Mouse (Mus musculus): ENCODE data around the gene Chrm1. TPM values are rescaled to one million over a fixed set of nuclear protein-coding genes. Genes with fewer than 3 reads are reported as not detected.

The Chrm1 gene
- polyA plus RNA-seq, 1 experiment from 2014 or later = 0.06 TPM

- Histone ChIP-seq H3K27me3 (ENCODE audit: control insufficient read depth, insufficient read depth, low read length) (no peaks in the 10 kb centered on the region), H3K9me3 (replicated peaks; ENCODE audit: control insufficient read depth, low read length) (no peaks in the 10 kb centered on the region), H3K4me2 (ENCODE audit: low read depth, low read length) (no peak overlapping the region), H3K4me1 (ENCODE audit: control insufficient read depth, insufficient read depth, low read length) (no peaks in the 10 kb centered on the region), H3K27ac (replicated peaks; ENCODE audit: low read depth, low read length) (no peak overlapping the region), H3K4me3 (ENCODE audit: low read depth, low read length) (no peak overlapping the region), H3K9ac (replicated peaks; ENCODE audit: low read length) (no peak overlapping the region), H3K36me3 (replicated peaks; ENCODE audit: control insufficient read depth, insufficient read depth, low read depth, low read length) (no peaks in the 10 kb centered on the region)
- 69% methylated on average over 9 of the region's 9 CpGs for WGBS
- ATAC-seq (replicated peaks; ENCODE audit: insufficient number of reproducible peaks, low FRiP score, low TSS enrichment, low read depth) (no peak), DNase-seq (ENCODE audit: low spot score) (no peak)
Observed at GRCm38 (mm10) chr19:8691871-8692539, 28.4 kb downstream of the Chrm1 start.

- H3K36me3 ChIP-seq (replicated peaks; ENCODE audit: control insufficient read depth, insufficient read depth, low read depth, low read length) = no peaks in the 10 kb centered on the region
- no peak overlapping the region for H3K9ac ChIP-seq (replicated peaks; ENCODE audit: low read length)
- H3K27me3 ChIP-seq (ENCODE audit: control insufficient read depth, insufficient read depth, low read length) = no peaks in the 10 kb centered on the region
- H3K9me3 ChIP-seq (replicated peaks; ENCODE audit: control insufficient read depth, low read length) = no peaks in the 10 kb centered on the region
- no peak overlapping the region for H3K27ac ChIP-seq (replicated peaks; ENCODE audit: low read depth, low read length)
- no peak overlapping the region for H3K4me2 ChIP-seq (ENCODE audit: low read depth, low read length)
- DNase-seq (ENCODE audit: low spot score) (no peak), ATAC-seq (replicated peaks; ENCODE audit: insufficient number of reproducible peaks, low FRiP score, low TSS enrichment, low read depth) (no peak)
- no peaks in the 10 kb centered on the region for H3K4me1 ChIP-seq (ENCODE audit: control insufficient read depth, insufficient read depth, low read length)
- WGBS = 68% methylated on average over 5 of the region's 5 CpGs
- H3K4me3 ChIP-seq (ENCODE audit: low read depth, low read length) = no peak overlapping the region
Observed at GRCm38 (mm10) chr19:8692740-8693139, 29.2 kb downstream of the Chrm1 start.

GRCm38 (mm10) chr19:8695330-8695729 lies 31.7 kb downstream of the Chrm1 start:
- Histone ChIP-seq H3K27ac (replicated peaks; ENCODE audit: low read depth, low read length) (no peak overlapping the region), H3K9me3 (replicated peaks; ENCODE audit: control insufficient read depth, low read length) (no peaks in the 10 kb centered on the region), H3K4me1 (ENCODE audit: control insufficient read depth, insufficient read depth, low read length) (no peaks in the 10 kb centered on the region), H3K4me3 (ENCODE audit: low read depth, low read length) (no peak overlapping the region), H3K4me2 (ENCODE audit: low read depth, low read length) (no peak overlapping the region), H3K9ac (replicated peaks; ENCODE audit: low read length) (no peak overlapping the region), H3K36me3 (replicated peaks; ENCODE audit: control insufficient read depth, insufficient read depth, low read depth, low read length) (no peaks in the 10 kb centered on the region), H3K27me3 (ENCODE audit: control insufficient read depth, insufficient read depth, low read length) (no peaks in the 10 kb centered on the region)
- DNase-seq (ENCODE audit: low spot score) (peak; percentile 29), ATAC-seq (replicated peaks; ENCODE audit: insufficient number of reproducible peaks, low FRiP score, low TSS enrichment, low read depth) (peak; percentile 60)
- 57% methylated on average over 6 of the region's 6 CpGs for WGBS

GRCm38 (mm10) chr19:8699652-8700051 lies 36.1 kb downstream of the Chrm1 start:
- ATAC-seq (replicated peaks; ENCODE audit: insufficient number of reproducible peaks, low FRiP score, low TSS enrichment, low read depth) = no peak
- DNase-seq (ENCODE audit: low spot score) = no peak
- Histone ChIP-seq H3K9ac (replicated peaks; ENCODE audit: low read length) (no peak overlapping the region), H3K27me3 (ENCODE audit: control insufficient read depth, insufficient read depth, low read length) (no peaks in the 10 kb centered on the region), H3K9me3 (replicated peaks; ENCODE audit: control insufficient read depth, low read length) (no peaks in the 10 kb centered on the region), H3K36me3 (replicated peaks; ENCODE audit: control insufficient read depth, insufficient read depth, low read depth, low read length) (no peaks in the 10 kb centered on the region), H3K4me2 (ENCODE audit: low read depth, low read length) (no peak overlapping the region), H3K27ac (replicated peaks; ENCODE audit: low read depth, low read length) (no peak overlapping the region), H3K4me1 (ENCODE audit: control insufficient read depth, insufficient read depth, low read length) (no peaks in the 10 kb centered on the region), H3K4me3 (ENCODE audit: low read depth, low read length) (no peak overlapping the region)
- 81% methylated on average over 9 of the region's 9 CpGs for WGBS

- Histone ChIP-seq H3K9me3 (replicated peaks; ENCODE audit: control insufficient read depth, low read length) (no peaks in the 10 kb centered on the region), H3K27ac (replicated peaks; ENCODE audit: low read depth, low read length) (no peak overlapping the region), H3K4me1 (ENCODE audit: control insufficient read depth, insufficient read depth, low read length) (no peaks in the 10 kb centered on the region), H3K27me3 (ENCODE audit: control insufficient read depth, insufficient read depth, low read length) (no peaks in the 10 kb centered on the region), H3K4me3 (ENCODE audit: low read depth, low read length) (no peak overlapping the region), H3K9ac (replicated peaks; ENCODE audit: low read length) (no peak overlapping the region), H3K4me2 (ENCODE audit: low read depth, low read length) (no peak overlapping the region), H3K36me3 (replicated peaks; ENCODE audit: control insufficient read depth, insufficient read depth, low read depth, low read length) (no peaks in the 10 kb centered on the region)
- ATAC-seq (replicated peaks; ENCODE audit: insufficient number of reproducible peaks, low FRiP score, low TSS enrichment, low read depth) = no peak
- DNase-seq (ENCODE audit: low spot score) = no peak
- WGBS = 50% methylated on average over 3 of the region's 3 CpGs
Observed at GRCm38 (mm10) chr19:8702458-8702857, 38.9 kb downstream of the Chrm1 start.

GRCm38 (mm10) chr19:8703571-8703970 lies 40.0 kb downstream of the Chrm1 start:
- ATAC-seq (replicated peaks; ENCODE audit: insufficient number of reproducible peaks, low FRiP score, low TSS enrichment, low read depth) = no peak

GRCm38 (mm10) chr19:8705026-8705708 lies 41.6 kb downstream of the Chrm1 start:
- ATAC-seq (replicated peaks; ENCODE audit: insufficient number of reproducible peaks, low FRiP score, low TSS enrichment, low read depth) = no peak
- Histone ChIP-seq H3K27me3 (ENCODE audit: control insufficient read depth, insufficient read depth, low read length) (no peaks in the 10 kb centered on the region), H3K9ac (replicated peaks; ENCODE audit: low read length) (no peak overlapping the region), H3K9me3 (replicated peaks; ENCODE audit: control insufficient read depth, low read length) (no peaks in the 10 kb centered on the region), H3K36me3 (replicated peaks; ENCODE audit: control insufficient read depth, insufficient read depth, low read depth, low read length) (peaks cover 12% of the 10 kb centered on the region), H3K4me3 (ENCODE audit: low read depth, low read length) (no peak overlapping the region), H3K27ac (replicated peaks; ENCODE audit: low read depth, low read length) (no peak overlapping the region), H3K4me2 (ENCODE audit: low read depth, low read length) (no peak overlapping the region), H3K4me1 (ENCODE audit: control insufficient read depth, insufficient read depth, low read length) (no peaks in the 10 kb centered on the region)
- 80% methylated on average over 6 of the region's 6 CpGs for WGBS
- DNase-seq (ENCODE audit: low spot score) = no peak

More at GRCm38 (mm10) chr19:8703571-8703970, 40.0 kb downstream of the Chrm1 start:
- H3K27ac ChIP-seq (replicated peaks; ENCODE audit: low read depth, low read length) = no peak overlapping the region
- no peak for DNase-seq (ENCODE audit: low spot score)
- H3K36me3 ChIP-seq (replicated peaks; ENCODE audit: control insufficient read depth, insufficient read depth, low read depth, low read length) = peaks cover 5% of the 10 kb centered on the region
- no peaks in the 10 kb centered on the region for H3K27me3 ChIP-seq (ENCODE audit: control insufficient read depth, insufficient read depth, low read length)
- 69% methylated on average over 3 of the region's 4 CpGs for WGBS
- no peak overlapping the region for H3K4me3 ChIP-seq (ENCODE audit: low read depth, low read length)
- H3K9me3 ChIP-seq (replicated peaks; ENCODE audit: control insufficient read depth, low read length) = no peaks in the 10 kb centered on the region
- no peak overlapping the region for H3K9ac ChIP-seq (replicated peaks; ENCODE audit: low read length)
- no peaks in the 10 kb centered on the region for H3K4me1 ChIP-seq (ENCODE audit: control insufficient read depth, insufficient read depth, low read length)
- no peak overlapping the region for H3K4me2 ChIP-seq (ENCODE audit: low read depth, low read length)

- no peaks in the 10 kb centered on the region for H3K4me1 ChIP-seq (ENCODE audit: control insufficient read depth, insufficient read depth, low read length)
- H3K27me3 ChIP-seq (ENCODE audit: control insufficient read depth, insufficient read depth, low read length) = no peaks in the 10 kb centered on the region
- H3K9ac ChIP-seq (replicated peaks; ENCODE audit: low read length) = no peak overlapping the region
- ATAC-seq (replicated peaks; ENCODE audit: insufficient number of reproducible peaks, low FRiP score, low TSS enrichment, low read depth) (no peak), DNase-seq (ENCODE audit: low spot score) (no peak)
- no peaks in the 10 kb centered on the region for H3K9me3 ChIP-seq (replicated peaks; ENCODE audit: control insufficient read depth, low read length)
- H3K4me3 ChIP-seq (ENCODE audit: low read depth, low read length) = no peak overlapping the region
- H3K4me2 ChIP-seq (ENCODE audit: low read depth, low read length) = no peak overlapping the region
- H3K27ac ChIP-seq (replicated peaks; ENCODE audit: low read depth, low read length) = no peak overlapping the region
- H3K36me3 ChIP-seq (replicated peaks; ENCODE audit: control insufficient read depth, insufficient read depth, low read depth, low read length) = peaks cover 12% of the 10 kb centered on the region
- WGBS = 89% methylated on average over 7 of the region's 7 CpGs
Observed at GRCm38 (mm10) chr19:8706132-8706667, 42.6 kb downstream of the Chrm1 start.

All from embryonic facial prominence, embryonic 11.5 days (tissue).